Mouse (Mus musculus): Measurements from ENCODE around the gene Dpf1. TPM values are rescaled to one million over a fixed set of nuclear protein-coding genes. Genes with fewer than 3 reads are reported as not detected.

Gene Dpf1
- total RNA-seq, 2 experiments from 2014 or later: 1.4 to 2.6 TPM

DNA sequence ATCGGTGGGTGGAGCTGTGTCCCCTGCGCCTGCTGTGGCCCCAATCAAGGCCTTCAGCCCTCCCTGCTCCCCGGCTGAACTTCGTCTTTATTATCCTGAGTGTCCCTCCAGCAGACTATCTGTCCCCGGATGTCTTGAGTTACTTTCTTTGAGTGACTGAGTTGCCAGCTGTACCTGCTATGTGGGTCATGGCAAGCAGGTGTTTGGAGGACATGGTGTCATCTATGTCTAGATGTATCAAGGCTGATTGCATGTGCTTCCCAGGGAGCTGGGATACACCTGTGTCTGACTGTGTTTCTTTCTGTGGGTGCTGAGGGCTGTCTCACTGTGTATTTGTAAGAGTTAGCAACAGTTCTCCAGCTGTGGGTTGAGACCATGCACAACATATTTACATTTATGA, 6.0 kb downstream of the Dpf1 start:
- no peak for DNase-seq

DNA sequence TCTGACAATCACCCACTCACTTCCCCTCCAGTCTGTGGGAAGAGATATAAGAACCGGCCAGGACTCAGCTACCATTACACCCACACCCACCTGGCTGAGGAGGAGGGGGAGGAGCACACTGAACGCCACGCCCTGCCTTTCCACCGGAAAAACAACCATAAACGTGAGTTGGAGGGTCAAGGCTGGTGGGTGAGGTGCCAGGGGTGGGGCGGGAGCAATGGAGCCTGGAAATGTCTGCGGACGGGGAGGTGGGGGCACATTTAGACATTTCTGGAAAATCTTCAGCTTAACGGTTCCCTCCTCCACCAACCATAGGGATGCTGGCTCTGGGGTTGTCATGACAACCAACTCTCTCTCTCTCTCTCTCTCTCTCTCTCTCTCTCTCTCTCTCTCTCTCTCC, 9.3 kb downstream of the Dpf1 start:
- DNase-seq: no peak

DNA sequence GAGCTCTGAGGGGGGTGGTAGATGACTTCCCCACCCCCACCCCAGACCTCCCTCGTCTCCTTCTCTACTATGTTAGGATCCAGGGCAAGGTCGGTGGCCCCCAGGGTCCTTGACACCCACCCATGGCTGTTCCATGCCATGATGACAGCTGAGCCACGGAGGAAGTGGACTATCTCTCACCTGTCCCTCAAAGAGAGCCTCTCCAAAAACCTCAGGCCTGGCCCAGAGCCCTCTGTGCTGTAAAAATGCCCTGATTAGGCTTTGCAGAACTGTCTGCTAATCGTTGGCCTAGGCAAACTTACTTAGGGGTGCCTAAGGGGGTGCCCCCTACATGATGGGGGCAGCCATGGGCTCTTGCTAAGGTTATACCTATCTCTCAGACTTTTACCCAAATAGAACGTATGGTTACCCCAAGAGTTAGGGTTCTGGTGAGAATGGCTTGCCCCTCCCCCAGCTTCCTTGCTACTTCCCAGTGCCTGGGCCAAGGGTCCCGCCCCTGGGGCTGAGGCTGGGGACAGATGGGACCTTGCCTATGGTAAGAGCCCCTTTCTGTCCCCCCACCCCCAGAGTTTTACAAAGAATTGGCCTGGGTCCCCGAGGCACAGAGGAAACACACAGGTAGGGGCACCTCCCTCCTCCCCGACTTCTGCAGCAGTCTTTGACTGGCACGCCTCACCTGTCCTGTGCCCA, 10.0 kb downstream of the Dpf1 start:
- no peak for DNase-seq

DNA sequence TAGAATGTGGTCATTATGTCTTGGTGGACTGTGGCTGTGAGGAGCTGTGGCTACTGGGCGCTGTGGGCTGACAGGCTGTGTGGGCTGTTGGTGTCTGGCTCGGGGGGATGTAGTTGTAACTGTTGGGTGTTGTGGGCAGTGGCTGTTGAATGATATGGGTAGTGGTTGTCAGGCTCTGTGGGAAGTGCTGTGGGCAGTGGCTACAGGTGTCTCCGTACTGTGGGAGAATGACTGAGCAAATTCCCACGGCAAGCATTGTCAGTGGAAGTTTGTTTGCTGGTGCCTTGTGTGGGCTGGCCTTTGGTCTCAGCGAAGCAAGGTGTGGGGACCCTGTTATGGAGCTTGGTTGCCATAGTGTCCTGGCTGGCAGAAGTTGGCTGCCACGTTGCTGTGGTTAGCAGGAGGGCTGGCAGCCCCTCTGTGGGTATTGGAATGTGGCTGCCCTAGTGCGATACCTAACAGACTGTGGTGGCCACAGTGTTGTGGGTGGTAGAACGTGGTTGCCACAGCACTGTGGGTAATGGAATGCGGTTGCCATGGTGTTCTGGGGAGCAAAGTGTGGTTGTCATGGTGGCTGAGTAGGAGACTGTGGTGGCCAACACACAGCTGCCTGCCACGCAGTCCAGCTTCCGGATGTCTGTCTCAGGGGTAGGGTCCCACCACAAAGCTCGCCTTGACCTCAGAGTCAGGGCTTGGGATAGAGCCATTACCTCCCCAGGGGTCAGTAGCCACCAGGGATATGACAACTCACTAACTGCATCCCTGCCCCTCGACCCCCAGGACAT, 11.3 kb downstream of the Dpf1 start:
- no peak for DNase-seq

DNA sequence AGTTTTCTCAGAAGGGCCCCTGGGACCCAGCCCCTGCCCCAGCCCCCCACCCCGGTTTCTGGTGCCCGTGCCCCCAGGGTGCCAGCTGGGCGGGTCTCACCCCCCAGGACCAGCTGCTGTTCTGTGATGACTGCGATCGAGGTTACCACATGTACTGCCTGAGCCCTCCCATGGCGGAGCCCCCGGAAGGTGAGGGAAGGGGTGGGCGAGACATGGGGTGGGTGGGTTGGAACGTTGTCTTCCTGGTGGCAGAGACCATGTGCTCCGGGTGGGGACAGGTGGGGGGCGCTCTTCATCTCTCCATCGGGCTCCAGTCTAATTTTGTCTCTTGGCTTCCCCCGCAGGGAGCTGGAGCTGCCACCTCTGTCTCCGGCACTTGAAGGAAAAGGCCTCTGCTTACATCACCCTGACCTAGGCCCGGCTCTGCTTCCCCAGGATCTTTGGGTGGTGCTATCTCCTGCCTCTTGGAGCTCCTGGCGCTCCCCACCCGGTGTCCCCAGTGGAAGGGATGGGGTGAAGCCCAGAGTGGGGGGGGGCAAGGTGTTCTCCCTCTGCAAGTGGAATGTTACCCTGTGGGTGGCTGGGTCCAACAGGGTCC, 12.5 kb downstream of the Dpf1 start:
- DNase-seq: no peak

DNA sequence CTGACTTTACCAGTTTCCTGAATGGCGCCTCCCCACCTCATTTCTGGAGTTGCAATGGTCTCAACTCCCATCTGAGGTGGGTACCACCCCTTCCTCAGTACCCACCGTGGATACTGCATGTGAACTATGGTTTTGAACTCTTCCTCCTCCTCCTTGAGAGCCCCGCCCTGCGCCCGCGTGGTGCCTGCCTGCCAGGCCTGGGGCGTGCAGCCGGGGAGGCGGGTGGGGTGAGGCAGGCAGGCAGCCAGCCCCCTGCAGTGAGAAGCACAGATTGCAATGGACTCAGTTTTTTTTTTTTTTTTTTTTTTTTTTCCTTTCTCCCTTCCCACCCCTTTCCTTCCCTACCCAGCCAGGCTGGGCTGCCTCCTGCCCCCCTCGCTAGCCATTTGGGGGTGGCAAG, 13.2 kb downstream of the Dpf1 start:
- peak; percentile 30 for DNase-seq

DNA sequence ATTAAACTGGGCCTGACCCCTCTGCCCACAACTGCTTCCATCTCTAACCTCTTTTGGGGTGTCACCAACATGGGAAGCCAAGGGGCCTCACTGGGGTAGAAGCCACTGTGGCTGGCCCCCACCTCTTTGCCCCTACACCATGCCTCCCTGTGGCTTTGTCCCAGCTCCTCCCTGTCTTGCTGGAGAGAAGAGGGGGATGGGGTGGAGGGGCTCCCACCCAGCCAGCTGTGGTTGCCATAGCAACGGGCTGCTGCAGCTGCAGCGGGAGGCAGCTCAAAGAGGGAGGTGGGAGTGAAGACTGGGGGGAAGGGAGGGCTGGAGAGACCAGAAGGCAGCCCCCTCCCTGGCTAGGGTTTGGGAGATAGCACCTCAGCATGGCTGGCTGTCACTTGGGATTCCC, 13.8 kb downstream of the Dpf1 start:
- DNase-seq: no peak

DNA sequence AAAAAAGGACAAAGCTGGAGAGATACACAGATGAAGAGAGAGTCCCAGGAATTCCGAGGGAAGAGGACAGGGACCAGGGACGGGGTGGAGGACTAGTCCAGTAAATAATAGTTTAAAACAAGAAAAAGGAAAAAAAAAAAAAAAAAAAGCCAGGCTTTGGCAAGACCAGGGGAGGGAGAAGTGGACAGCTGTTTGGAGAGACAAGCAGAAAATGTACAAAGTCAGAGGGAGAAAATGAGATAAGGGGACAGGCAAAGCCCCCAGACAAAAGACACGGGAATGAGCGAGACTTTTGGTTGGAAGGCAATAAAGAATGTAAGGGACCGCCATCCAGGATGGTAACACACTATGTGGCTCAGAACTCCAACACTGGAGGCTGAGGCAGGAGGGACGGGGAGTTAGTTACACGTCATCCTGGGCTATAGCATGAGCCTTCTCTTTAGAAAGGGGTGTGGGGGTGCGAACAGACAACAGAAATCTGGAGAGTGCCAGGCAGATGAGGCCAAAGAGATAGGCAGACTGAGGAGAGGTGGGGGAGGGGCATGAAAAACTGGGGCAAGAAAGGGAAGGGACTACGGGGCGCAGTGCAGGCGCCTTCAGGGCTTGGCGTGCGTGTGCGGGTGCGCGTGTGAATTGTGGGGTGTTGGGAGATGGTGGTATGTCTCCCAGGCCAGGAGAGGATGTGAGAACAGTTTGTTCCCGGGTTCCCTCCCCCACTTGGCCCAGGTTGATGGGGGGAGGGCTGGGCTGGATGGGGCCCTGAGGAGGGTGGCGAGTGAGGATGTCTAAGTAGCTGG, 14.6 kb downstream of the Dpf1 start:
- no peak for DNase-seq

DNA sequence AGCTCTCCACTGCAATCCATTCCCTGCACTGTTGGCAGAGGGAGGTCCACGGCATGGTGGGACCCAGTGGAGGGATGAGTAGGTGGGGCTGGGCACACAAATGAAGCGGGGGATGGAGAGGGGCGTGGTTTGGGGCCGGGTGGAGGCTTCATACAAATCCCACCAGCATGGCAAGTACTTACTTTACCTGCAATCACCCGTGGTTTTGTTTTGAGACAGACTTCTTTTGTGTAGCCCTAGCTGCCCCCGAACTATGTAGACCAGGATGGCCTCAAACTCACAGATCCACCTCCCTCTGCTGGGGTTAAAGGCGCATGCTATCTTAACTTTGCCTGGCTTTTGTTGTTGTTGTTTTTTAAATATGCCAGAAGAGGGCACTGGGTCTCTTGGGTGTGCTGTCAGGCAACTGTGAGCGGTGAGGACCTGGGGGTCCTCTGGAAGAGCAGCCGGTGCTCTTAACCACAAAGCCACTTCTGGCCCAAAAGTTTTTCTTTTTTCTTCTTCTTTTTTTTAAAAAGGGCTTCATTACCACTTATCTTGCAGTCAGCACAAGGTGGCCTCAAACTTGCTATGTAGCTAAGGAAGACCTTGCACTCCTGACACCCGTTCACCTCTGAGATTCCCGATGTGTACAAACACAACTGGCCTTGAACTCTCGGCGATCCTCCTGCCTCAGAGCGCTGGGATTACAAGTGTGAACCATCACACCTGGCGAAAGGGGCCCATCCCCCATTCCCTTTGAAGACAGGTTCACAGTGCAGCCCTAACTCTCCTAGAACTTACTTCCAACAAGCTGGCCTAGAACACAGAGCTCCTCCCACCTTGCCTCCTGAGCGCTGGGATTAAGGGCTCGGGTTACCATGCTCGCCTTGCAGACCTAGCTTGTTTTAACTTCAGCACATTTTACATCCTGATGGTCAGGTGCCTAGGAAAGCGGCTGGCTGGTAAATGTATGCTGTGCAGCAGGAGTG, 15.9 kb downstream of the Dpf1 start:
- no peak for DNase-seq

DNA sequence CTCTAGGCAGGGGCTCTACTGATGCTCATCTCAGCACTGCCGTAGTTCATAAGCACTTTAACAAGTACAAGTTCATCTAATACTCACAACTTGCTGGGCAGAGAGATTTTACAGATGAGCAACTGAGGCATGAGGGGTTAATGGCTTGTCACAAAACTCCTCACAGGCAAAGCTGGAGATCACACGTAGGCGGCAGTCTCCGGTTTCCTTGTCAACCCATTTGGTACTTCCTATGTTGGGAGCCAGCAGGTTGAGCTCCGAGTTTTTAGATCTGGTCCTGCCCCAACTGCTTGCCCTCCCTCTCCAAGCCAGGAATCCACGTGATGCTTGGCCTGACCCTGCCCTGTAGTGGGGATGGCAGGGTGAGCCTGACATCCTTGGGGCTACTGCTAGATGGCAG, 23.3 kb downstream of the Dpf1 start:
- no peak for DNase-seq

DNA sequence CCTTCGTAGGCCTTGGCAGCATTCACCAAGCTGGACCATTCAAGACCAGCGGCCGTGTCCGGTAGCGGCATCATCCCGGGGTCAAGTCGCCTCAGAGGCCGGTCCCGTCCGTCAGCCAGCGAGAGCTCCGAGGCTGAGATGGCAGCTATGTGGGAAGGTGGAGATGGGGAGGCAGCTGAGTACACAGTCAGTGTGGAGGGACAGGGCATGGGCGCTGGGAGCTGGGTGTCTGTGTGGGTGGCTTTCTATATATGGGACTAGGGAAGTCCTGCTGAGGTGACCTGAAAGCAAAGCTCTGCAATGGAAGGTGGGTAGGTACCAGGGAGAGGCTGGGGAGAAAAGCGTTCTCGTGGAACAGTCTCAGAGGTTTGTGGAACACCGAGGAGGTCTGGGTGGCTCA, 25.2 kb downstream of the Dpf1 start:
- DNase-seq: no peak

DNA sequence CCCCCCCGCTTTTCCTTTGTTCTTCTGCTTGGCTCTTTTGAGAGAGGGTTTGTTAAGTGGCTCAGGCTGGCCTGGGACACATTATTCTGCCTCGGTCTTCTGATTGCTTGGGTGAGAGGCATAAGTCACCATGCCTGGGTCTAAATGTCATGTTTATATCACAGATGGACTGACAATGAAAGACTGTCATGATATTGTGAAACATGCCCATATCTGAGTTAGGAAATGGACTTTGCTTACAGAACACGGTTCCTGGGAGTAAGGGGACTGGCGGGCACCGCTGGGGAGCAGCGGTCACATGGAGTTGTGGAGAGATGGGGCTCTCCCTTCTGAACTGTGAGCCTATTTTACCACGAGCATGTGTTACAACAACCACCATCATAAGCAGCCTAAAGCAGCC, 30.4 kb downstream of the Dpf1 start:
- no peak for DNase-seq

DNA sequence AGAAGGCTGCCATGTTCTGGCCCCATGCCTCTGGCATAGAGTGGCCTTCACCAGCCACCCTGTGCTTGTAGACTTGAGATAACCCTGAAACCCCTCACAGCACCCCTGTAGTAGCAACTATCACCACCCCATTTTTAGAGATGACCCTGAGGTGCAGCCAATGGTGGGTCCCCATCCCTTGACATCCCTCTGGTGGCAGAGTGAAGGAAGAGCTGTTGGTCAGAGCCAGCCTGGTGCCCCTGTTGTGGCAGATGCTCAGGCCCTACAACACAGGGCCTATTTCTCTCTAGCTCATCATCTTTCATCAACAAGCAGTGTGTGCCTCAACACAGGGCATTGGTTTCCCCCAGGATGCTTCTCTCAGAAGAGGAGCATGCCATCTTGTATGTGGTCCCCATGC, 31.5 kb downstream of the Dpf1 start:
- no peak for DNase-seq

DNA sequence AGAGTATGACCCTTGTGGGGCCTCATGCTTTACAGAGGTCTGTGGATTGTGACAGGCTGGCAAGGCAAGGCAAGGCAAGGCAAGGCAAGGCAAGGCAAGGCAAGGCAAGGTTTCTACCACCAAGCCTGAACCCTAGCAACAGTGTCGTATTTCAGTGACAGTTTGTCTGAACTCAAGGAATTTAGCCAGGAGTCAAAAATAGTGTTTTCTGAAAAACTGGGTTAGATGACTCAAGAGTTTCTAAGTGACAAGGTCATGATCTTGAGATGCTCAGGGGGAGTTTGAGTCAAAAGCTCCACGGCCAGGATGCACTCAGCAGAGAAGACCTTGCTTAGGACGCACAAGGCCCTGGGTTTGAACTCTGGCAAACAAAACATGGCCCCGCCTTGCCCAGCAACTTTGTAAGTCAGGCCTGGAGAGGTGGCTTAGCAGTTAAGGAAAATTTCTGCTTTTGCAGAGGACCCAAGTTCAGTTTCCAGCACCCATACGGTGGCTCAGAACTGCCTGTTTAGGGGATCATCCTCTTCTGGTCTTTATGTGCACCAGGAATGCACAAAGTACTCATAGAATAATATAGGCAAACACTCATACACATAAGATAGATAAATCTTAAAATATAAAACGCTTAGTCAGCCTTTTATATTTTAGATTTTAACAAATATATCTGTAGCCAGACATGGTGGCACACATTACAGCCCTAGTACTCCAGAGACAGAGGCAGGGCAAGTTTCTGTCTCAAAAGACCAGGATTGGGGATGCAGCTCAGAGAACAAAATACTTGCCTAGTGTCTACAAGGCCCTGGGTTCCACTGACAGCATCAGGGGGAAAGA, 32.3 kb downstream of the Dpf1 start:
- peak; percentile 27 for DNase-seq

DNA sequence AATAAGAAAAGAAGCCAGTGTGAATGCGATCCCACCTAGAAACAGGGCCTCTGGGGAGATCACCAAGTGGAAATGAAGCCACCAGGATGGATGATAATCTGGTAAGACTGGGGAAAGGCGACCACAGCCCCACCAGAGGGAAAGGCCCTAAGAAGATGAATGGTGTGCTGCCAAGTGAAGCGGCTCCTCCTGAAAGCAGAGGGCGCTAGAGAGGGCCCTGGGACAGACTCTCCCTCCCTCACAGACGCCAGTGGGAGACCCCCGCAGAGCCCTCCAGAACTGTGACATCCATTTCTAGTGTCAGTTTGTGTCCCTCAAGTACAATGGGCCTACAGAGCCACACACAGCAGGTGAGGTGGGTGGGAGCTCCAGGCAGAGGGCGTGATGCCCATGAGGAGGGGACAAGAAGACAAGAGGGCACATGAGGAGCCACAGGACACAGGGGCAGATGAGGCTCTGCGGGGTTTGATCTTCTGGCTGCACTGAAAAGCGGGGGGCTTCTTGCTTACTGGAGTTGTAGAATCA, 33.1 kb downstream of the Dpf1 start:
- DNase-seq: no peak

DNA sequence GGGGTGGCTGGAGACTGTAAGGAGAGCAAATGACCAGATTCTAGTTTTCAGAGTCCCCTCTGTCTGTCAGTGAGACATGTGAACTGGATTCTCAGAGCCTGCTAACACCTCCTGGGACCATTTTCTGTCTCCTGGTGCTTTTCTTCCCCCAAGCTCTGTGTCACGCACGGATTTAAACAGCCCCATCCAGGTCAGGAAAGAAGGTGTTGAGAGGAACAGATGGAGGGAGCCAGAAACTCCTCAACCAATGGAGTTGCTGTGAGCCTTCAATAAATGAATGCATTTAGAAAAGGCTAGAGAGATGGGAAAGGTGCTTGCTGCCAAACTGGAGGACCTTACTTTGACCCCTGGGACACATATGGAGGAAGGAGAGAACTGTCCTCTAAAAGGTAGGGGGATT, 34.0 kb downstream of the Dpf1 start:
- DNase-seq: no peak

DNA sequence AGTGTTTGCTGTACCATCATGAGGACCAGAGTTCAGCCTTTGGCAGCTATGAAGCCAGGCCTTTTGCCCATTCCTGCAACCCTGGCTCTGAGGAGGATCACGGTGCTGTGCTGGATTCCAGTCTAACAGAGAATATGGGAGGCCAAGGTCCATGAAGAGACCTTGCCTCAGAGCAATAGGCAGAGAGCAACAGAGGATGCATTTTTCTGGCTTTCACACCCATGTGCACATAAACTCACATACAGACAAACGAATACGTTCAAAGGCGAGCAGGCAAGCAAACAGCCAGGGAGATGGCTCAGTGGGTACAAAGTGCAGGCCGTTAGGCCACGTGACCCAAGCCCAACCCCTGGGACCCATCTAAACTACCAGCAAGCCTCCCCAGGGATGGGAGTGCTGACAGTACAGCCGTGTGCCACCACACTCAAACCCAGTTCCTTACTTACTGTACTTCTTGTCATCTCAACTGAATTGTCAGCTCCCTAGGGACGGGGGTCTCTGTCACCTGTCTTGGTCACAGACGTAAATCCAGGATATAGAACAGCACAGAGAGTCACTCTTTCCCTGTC, 34.7 kb downstream of the Dpf1 start:
- DNase-seq: peak; percentile 62

DNA sequence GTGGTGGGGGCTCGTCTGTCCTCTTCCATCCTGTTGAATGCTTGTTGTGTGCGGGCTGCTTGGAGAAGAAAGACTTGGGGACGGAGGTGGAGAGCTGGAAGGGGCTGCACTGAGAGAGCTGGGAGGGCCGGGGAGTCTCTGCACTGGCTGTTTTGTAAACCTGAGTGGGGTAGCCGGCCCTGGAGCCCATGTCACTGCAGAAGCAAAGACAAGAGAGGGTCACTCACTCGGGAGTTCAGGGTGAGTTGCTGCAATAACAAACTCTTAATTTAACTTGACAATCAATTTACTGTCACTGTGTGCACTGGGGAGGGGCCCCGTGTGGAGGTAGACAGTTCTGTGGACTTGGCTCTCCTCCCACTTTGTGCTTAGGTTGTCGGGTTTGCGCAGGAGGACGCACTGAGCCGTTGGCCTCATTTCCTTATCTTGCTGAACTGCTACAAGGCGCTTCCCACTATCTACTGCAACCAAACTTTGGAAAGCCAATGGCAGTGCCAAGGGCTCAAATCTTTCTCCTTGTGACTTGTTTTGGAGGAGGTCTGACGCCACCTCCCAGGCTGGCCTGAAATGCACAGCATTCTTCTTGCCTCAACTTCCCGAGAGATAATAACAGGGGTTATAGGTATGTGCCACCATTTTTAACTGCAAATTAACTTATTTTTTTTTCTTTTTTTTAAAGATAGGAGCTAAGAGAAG, 35.4 kb downstream of the Dpf1 start:
- peak; percentile 59 for DNase-seq

DNA sequence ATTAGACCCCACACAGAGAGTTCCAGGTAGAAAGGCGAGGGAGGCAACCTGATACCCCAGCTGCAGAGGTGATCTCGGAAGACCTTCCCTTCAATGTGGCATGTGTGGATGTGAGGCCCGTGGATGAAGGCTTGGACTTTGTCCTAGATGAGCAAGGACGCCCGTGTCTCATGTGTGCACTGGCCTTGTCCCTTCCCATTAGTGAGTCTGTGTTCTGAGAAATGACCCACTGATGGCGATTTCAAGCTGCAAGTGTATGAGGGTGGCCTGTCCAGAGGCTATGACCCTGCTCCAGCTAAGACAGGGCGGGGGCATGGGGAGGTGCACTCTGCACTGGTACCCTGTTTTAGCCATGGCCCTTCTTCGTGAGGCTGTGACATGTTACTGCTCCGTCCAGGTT, 36.5 kb downstream of the Dpf1 start:
- no peak for DNase-seq

Data from adrenal gland, postnatal 10 days (tissue).